8 mouse cellular contexts compared by ENCODE assay signal in genomic region chr4:141952114-141952513, GRCm38 (mm10).
DNase-seq lines count a peak whose midpoint lies in the region; ATAC-seq and TF ChIP-seq lines count a peak whose summit lies in the region.

No protein-coding gene starts in this region.

- H3K4me2 ChIP-seq in kidney, postnatal 0 days (ENCODE audit: low read length) = no peak overlapping the region
- H3K4me2 ChIP-seq in liver, embryonic 13.5 days = no peak overlapping the region

- 55% methylated on average over 17 of the region's 17 CpGs for WGBS in kidney, postnatal 0 days
- 18% methylated on average over 17 of the region's 17 CpGs for WGBS in liver, embryonic 13.5 days (ENCODE audit: insufficient replicate concordance)
- WGBS in small intestine, adult 2 months = 71% methylated on average over 17 of the region's 17 CpGs

- ATAC-seq in kidney, postnatal 0 days (replicated peaks; ENCODE audit: low FRiP score, low read depth) = no peak
- ATAC-seq in liver, embryonic 13.5 days (ENCODE audit: low read depth) = no peak

- H3K27me3 ChIP-seq in kidney, postnatal 0 days (ENCODE audit: insufficient read depth, low read length) = no peaks in the 10 kb centered on the region
- H3K27me3 ChIP-seq in liver, embryonic 13.5 days = 0 out of 2 replicates have a peak, but pooled peaks cover 3% of the 10 kb centered on the region
- no peaks in the 10 kb centered on the region; the same call in 1 of the 2 replicates for H3K27me3 ChIP-seq in small intestine, adult 2 months (ENCODE audit: control insufficient read depth, insufficient read depth, low read length)

- H3K4me3 ChIP-seq in kidney, postnatal 0 days (replicated peaks; ENCODE audit: low read depth, low read length) = no peak overlapping the region
- H3K4me3 ChIP-seq in liver, embryonic 13.5 days (replicated peaks) = no peak overlapping the region
- no peak overlapping the region for H3K4me3 ChIP-seq in small intestine, adult 2 months (ENCODE audit: low read depth, low read length)

- H3K9ac ChIP-seq in kidney, postnatal 0 days (ENCODE audit: low read depth, low read length) = no peak overlapping the region
- H3K9ac ChIP-seq in liver, embryonic 13.5 days = no peak overlapping the region

- TF ChIP-seq CTCF in kidney, postnatal 0 days (IDR thresholded peaks at IDR 0.05; ENCODE audit: low read depth) = no peak
- no peak for TF ChIP-seq CTCF in small intestine, adult 2 months (IDR thresholded peaks at IDR 0.05; ENCODE audit: extremely low read depth, insufficient read length, insufficient replicate concordance, low read depth, low read length)

- DNase-seq in kidney, postnatal 0 days (ENCODE audit: low spot score) = peak; percentile 23
- DNase-seq in kidney, postnatal 25 days = no peak
- peak; percentile 7 for DNase-seq in T-cell, adult 2 months (ENCODE audit: low spot score)
- peak; percentile 62 to 74 for DNase-seq in heart, adult 9 months (ENCODE audit: low spot score in 2 of 2)
- no peak for DNase-seq in liver, embryonic 13.5 days
- no peak for DNase-seq in cerebellum, adult 8-10 months
- DNase-seq in thymus, postnatal 0 days (ENCODE audit: low spot score) = no peak

- H3K27ac ChIP-seq in kidney, postnatal 0 days = no peak overlapping the region
- 0 out of 2 replicates have a peak overlapping the region, but pooled peaks have one; percentile 44 for H3K27ac ChIP-seq in liver, embryonic 13.5 days
- H3K27ac ChIP-seq in small intestine, adult 2 months (ENCODE audit: insufficient read depth, low read depth, low read length) = peak overlapping the region; percentile 57

- H3K4me1 ChIP-seq in kidney, postnatal 0 days (replicated peaks; ENCODE audit: insufficient read depth, low read length) = 0 out of 2 replicates have a peak, but pooled peaks cover 4% of the 10 kb centered on the region
- H3K4me1 ChIP-seq in liver, embryonic 13.5 days (replicated peaks) = peaks cover 20% of the 10 kb centered on the region
- H3K4me1 ChIP-seq in small intestine, adult 2 months (ENCODE audit: control insufficient read depth, insufficient read depth, insufficient read length, low read length) = peaks cover 9% of the 10 kb centered on the region

- no peaks in the 10 kb centered on the region for H3K9me3 ChIP-seq in kidney, postnatal 0 days (replicated peaks; ENCODE audit: low read length)
- H3K9me3 ChIP-seq in liver, embryonic 13.5 days (replicated peaks) = no peaks in the 10 kb centered on the region

- H3K36me3 ChIP-seq in kidney, postnatal 0 days (ENCODE audit: insufficient read depth, low read length) = no peaks in the 10 kb centered on the region
- no peaks in the 10 kb centered on the region for H3K36me3 ChIP-seq in liver, embryonic 13.5 days
- no peaks in the 10 kb centered on the region for H3K36me3 ChIP-seq in small intestine, adult 2 months (ENCODE audit: control insufficient read depth, insufficient read depth, low read length)

- no peak for TF ChIP-seq POLR2A in small intestine, adult 2 months (IDR thresholded peaks at IDR 0.05; ENCODE audit: low read depth, low read length)

Comparison
In these comparisons a context has a peak if more than half of its experiments do, and no peak if none do; other contexts are left out.
1. DNase-seq: peak in kidney, postnatal 0 days (single experiment), T-cell, adult 2 months (single experiment) and heart, adult 9 months (2 of 2); none in kidney, postnatal 25 days (0 of 2), liver, embryonic 13.5 days (single experiment), cerebellum, adult 8-10 months (single experiment) and thymus, postnatal 0 days (single experiment).